Mouse (Mus musculus) splenic B cell, adult 2 months (primary cell): ENCODE measurements around the gene Slc39a13.
"Not testable (repeated sequence)": the region's sequence is repeated elsewhere in the genome, so short reads cannot be mapped to it uniquely, and the experiment has no call there.

ENCODE experiments used
- DNase-seq: peaks from one replicate; pipeline ENCODE4 v3.0.0-alpha.2; 2011; ENCODE audit warnings: low read depth, low spot score
- H3K27me3 ChIP-seq: 2 replicates; pipeline ENCODE4 v1.6.1; 2012; ENCODE audit warnings: mild to moderate bottlenecking, low read length, moderate library complexity, mixed read lengths; ENCODE audit not compliant: control insufficient read depth, poor library complexity, insufficient read depth, severe bottlenecking
- H3K36me3 ChIP-seq: 2 replicates; pipeline ENCODE4 v1.6.1; 2012; ENCODE audit warnings: mild to moderate bottlenecking, low read length, moderate library complexity, mixed read lengths; ENCODE audit not compliant: control insufficient read depth, poor library complexity, insufficient read depth, severe bottlenecking

Slc39a13 gene

DNA sequence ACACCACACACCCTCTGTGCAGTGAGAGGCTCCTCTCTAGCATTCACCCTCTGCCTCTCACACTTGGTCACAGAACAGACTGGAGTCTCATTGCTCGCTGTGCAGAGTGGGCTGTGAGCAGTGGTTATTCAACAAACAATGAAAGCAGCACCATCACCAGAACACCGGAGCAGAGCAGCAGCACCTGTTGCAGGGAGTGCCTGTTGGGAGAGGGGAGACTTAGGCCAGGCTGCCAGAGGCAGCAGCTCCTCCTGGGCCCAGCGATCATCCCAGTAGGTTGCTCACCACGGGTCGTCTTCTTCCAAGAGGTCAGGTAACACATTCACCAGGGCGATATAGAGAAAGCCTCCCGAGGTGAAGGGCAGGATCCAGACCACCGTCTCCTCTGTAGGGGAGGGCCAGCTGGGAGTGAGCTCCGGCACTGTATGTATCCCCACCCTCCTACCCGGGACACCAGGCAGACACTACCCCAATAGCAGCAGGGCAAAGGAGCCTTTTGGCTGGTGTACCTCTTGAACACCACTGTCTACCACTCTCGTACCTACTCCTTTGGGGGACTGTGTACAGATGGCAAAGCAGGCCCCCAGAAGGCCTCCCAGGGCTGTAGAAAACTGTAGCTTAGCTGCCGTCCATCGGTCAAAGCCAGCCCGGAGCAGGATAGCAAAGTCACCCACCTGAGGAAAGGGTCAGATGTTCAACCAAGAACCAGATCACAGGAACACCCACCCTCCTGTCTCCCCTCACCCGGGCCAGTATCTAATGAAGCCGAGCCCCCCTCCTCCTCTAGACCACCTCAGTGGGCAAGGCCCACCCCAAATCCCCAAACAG, 7.2 kb downstream of the Slc39a13 start:
- Histone ChIP-seq H3K36me3 (peaks cover 12% of the 10 kb centered on the region), H3K27me3 (no peaks in the 10 kb centered on the region)
- no peak for DNase-seq

- Histone ChIP-seq H3K27me3 (no peaks in the 10 kb centered on the region), H3K36me3 (peaks cover 15% of the 10 kb centered on the region)
- DNase-seq, result no peak
These were observed 8.3 kb downstream of the Slc39a13 start for GRCm38 (mm10) chr2:91061849-91062481.

DNA sequence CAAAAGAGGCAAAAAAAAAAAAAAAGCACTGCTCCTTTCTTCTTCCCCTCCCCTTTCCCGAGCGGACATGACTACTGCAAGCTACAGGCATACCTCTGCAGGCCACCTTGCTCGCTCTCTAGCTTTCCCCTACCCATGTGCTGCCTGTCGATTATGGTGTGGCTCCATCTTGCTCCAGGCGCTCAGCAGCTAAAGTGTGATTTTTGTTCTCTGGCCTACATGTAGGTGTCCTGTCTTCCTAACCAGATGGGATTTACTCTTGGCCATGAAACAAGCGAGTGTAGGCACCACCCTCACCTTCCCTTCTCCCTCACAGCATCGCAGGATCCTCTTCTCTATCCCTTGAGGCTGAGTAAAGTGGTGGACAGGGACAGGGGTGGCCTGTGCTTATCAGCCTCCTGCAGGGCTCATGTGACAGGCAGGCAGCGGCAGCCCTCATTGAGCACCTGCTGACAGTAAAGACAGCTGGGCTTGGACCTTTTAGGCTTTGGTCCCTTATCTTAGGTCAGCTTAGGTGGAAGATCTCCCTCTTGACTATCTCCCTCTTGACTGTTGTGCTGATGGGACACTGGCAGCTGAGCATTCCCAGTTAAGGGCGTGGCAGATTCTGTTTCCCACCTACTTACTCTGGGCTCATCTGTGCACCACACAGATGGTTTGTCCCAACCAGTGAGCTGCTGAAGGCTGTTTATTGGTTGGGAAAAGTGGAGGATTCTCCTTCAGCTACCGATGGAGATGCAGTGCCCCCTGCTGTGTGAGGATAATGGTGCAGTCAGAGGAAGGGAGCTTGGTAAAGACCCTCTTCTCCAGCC, 9.5 kb downstream of the Slc39a13 start:
- no peaks in the 10 kb centered on the region for H3K27me3 ChIP-seq
- peaks cover 16% of the 10 kb centered on the region for H3K36me3 ChIP-seq
- peak; percentile 29 for DNase-seq

DNA sequence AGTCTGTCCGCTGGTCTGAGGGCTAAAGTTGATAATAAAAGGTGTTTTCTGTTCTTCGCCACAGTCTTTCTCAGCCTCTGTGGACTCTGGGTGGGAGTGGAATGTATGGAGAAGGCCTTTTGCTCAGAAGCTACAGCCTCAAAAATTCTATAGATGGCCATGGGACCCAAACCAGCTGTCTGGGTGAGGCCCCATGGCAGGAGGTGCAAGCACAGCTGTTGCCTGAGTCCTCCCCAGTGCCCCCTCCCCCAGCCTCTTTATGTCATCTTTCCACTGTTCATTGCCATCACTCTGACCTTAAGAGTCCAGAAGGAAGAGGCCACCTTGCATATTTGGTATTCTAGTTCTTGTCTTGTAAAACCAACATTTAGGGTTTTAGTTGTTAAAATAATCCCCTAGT, 10.8 kb downstream of the Slc39a13 start:
- no peak for DNase-seq
- Histone ChIP-seq H3K27me3 (no peaks in the 10 kb centered on the region), H3K36me3 (peaks cover 16% of the 10 kb centered on the region)

DNA sequence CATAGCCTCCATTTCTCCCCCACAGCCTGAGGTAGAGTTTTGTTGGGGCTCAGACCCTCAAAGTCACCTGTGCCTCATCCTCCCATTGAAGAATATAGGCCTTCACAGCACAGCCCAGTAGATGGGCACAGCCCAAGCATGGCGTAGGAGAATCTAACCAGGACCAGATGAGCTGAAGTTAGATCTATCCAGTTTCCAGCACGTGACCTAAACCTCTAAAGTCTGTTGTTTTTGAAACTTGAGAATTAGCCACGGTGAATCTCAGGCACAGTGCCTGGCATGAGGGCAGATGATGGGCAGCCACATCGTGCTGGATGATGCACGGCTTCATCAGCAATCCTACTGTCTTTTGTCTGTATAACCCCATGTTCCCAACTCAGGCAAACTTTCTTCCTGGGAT, 11.8 kb downstream of the Slc39a13 start:
- DNase-seq, result no peak
- Histone ChIP-seq H3K36me3 (peaks cover 13% of the 10 kb centered on the region), H3K27me3 (no peaks in the 10 kb centered on the region)

DNA sequence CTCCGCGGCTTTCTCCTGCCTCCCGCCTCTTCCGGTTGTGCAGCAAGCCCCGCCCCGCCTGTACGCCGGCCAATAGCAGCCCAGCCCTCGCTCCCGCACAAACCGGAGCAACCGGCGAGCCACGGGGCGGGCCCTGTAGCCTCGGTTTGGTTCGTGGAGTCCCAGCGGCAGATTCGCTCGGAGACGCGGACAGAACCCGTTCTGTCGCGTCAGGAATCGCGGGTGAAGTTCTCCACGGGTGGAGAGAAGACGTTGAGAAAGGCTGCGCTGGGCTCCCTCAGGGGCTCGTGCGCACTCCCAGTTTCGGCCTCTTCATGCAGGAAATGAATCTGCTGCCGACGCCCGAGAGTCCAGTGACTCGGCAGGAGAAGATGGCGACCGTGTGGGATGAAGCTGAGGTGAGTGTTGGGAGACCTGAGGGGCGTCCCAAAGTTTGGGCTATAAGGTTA, 16.3 kb downstream of the Slc39a13 start, which contains the start of gene Psmc3:
TSS of gene Psmc3 (plus strand) at position 76 of the 449 bp plus-strand sequence.
- DNase-seq, result peak; percentile 92
- H3K27me3 ChIP-seq, result no peaks in the 10 kb centered on the region
- peaks cover 7% of the 10 kb centered on the region; the same call in 1 of the 2 replicates for H3K36me3 ChIP-seq

GRCm38 (mm10) chr2:91053181-91053933, 16.9 kb downstream of the Slc39a13 start:
- no peak for DNase-seq
- Histone ChIP-seq H3K27me3 (no peaks in the 10 kb centered on the region), H3K36me3 (peaks cover 5% of the 10 kb centered on the region; the same call in 1 of the 2 replicates)

GRCm38 (mm10) chr2:91052752-91053151, 17.5 kb downstream of the Slc39a13 start:
- Histone ChIP-seq H3K36me3 (peaks cover 2% of the 10 kb centered on the region; the same call in 1 of the 2 replicates), H3K27me3 (no peaks in the 10 kb centered on the region)
- peak; percentile 50 for DNase-seq

DNA sequence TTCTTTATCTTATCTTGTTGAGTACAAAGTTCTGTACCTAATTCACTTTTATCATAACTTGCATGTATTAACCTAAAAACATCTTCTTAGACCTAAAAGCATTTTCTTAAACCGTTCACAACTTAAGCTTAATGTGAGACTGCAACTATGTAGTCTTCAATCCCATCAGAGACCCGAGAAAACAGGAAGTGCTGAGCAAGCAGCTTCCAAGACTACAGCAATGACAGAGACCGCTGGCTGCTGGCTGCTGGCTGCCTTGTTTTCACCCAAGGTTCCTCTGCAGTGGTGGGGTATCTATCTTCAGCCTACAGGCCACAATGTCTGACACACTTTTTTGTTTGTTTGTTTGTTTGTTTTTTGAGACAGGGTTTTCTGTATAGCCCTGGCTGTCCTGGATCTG, 18.3 kb downstream of the Slc39a13 start:
- Histone ChIP-seq H3K27me3 (no peaks in the 10 kb centered on the region), H3K36me3 (peaks cover under 1% of the 10 kb centered on the region; the same call in 1 of the 2 replicates)
- no peak for DNase-seq

DNA sequence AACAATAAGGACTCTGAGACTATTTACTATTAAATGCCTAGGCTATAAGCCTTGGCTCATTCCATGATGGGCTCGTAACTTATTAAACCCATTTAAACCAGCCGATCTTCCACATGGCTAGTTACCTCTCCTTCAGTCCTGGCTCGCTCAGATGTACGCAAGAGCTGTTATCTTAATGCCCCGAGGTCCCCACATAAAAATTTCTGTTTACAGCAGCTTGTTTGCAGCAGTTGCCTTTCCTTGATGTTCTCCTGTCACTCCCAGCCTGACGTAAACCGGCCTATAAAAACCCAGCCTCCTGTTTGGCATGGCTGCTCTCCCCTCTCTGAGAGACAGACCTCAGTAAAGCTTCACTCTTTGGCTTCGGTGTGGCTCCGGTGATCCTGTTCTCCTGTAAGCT, 22.9 kb downstream of the Slc39a13 start:
- H3K36me3 ChIP-seq, result no peaks in the 10 kb centered on the region

GRCm38 (mm10) chr2:91045805-91046204, 24.4 kb downstream of the Slc39a13 start:
- not testable (repeated sequence) for H3K27me3 ChIP-seq, DNase-seq, H3K36me3 ChIP-seq

More for the DNA sequence above, 22.9 kb downstream of the Slc39a13 start:
- no peak for DNase-seq
- no peaks in the 10 kb centered on the region for H3K27me3 ChIP-seq

GRCm38 (mm10) chr2:91044727-91045126, 25.5 kb downstream of the Slc39a13 start:
- no peak for DNase-seq
- Histone ChIP-seq H3K27me3 (no peaks in the 10 kb centered on the region), H3K36me3 (no peaks in the 10 kb centered on the region)

DNA sequence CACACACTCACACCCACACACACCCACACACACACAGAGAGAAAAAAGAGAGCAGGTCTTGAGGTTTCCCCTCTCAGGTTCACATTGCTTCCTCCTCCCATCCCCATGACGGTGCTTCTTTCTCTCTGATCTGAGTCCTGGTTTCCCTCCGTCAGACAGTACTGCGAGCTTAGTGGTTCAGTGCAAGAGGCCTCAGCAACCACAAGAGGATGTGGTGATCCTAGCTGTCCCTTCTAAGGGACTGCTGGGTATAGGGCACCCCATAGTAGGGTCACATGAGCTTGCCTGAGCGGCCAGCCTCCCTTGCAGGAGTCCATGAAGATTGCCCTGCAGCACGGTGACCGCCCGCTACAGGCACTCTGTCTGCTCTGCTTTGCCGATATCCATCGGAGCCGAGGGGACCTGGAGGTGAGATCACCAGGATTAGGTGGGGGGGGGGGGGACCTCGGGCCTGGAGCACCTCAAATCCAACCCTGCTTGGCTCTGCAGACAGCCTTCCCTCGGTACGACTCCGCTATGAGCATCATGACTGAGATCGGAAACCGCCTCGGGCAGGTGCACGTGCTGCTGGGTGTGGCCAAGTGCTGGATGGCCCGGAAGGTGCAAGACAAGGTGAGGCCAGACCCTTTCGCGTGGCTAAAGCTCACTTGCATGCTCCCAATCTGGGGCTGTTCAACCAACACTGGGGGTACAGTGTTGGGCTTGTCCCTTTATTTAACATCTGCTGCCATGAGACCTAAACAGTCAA, 27.4 kb downstream of the Slc39a13 start:
- peak; percentile 49 for DNase-seq
- Histone ChIP-seq H3K27me3 (no peaks in the 10 kb centered on the region), H3K36me3 (no peaks in the 10 kb centered on the region)
